Mouse (Mus musculus) myocyte (in vitro differentiated cells): Measurements from ENCODE around the gene Tigar. TPM values are rescaled to one million over a fixed set of nuclear protein-coding genes. Genes with fewer than 3 reads are reported as not detected.

ENCODE experiments used
- H3K27me3 ChIP-seq: one replicate; pipeline ENCODE4 v1.6.1; 2011; ENCODE audit not compliant: control insufficient read depth, insufficient read depth, insufficient read length
- H3K36me3 ChIP-seq: one replicate; pipeline ENCODE4 v1.6.1; 2011; ENCODE audit not compliant: control insufficient read depth, insufficient read depth
- H3K4me2 ChIP-seq: one replicate; pipeline ENCODE4 v1.6.1; 2011; ENCODE audit warnings: low read depth, control low read depth
- H3K4me3 ChIP-seq: one replicate; pipeline ENCODE4 v1.5.1; 2011; ENCODE audit warnings: mild to moderate bottlenecking, control low read depth, moderate library complexity
- H3K79me2 ChIP-seq: one replicate; pipeline ENCODE4 v1.6.1; 2011; ENCODE audit not compliant: control insufficient read depth, insufficient read depth
- H3ac ChIP-seq: one replicate; pipeline ENCODE4 v1.6.1; 2011; ENCODE audit not compliant: control insufficient read depth, insufficient read length
- CEBPB ChIP-seq: IDR thresholded peaks from 2 replicates; pipeline ENCODE4 v1.6.1; 2011; ENCODE audit warnings: mild to moderate bottlenecking, moderate library complexity; ENCODE audit not compliant: poor library complexity, insufficient read depth, severe bottlenecking
- E2F4 ChIP-seq: IDR thresholded peaks from one replicate; pipeline ENCODE4 v1.6.1; 2011; ENCODE audit warnings: mild to moderate bottlenecking, control low read depth, moderate library complexity; ENCODE audit not compliant: insufficient read depth
- MAX ChIP-seq: IDR thresholded peaks from one replicate; pipeline ENCODE4 v1.6.1; 2011; ENCODE audit warnings: low read depth, mild to moderate bottlenecking, control low read depth
- MYOD1 ChIP-seq, 3 experiments: IDR thresholded peaks; one replicate each; pipeline ENCODE4 v1.6.1; 2011; ENCODE audit warnings: control low read depth in 2 of 3, low read depth in 2 of 3, mild to moderate bottlenecking in 2 of 3, moderate library complexity in 1 of 3; ENCODE audit not compliant: insufficient read length in 2 of 3, control insufficient read depth in 1 of 3
- MYOG ChIP-seq, 3 experiments: IDR thresholded peaks; one replicate each; pipeline ENCODE4 v1.6.1; 2011; ENCODE audit warnings: control low read depth in 2 of 3, low read depth in 2 of 3, mild to moderate bottlenecking in 2 of 3; ENCODE audit not compliant: insufficient read length in 2 of 3, control insufficient read depth in 1 of 3, insufficient read depth in 1 of 3
- POLR2A ChIP-seq: IDR thresholded peaks from one replicate; pipeline ENCODE4 v1.6.1; 2011; ENCODE audit warnings: low read depth, mild to moderate bottlenecking, control low read depth, moderate library complexity; ENCODE audit not compliant: insufficient read length
- POLR2AphosphoS2 ChIP-seq: IDR thresholded peaks from one replicate; pipeline ENCODE4 v1.6.1; 2011; ENCODE audit warnings: low read depth, control low read depth; ENCODE audit not compliant: insufficient read length
- REST ChIP-seq: IDR thresholded peaks from one replicate; pipeline ENCODE4 v1.6.1; 2011; ENCODE audit warnings: mild to moderate bottlenecking, control low read depth, moderate library complexity; ENCODE audit not compliant: insufficient read depth, insufficient read length
- SRF ChIP-seq: IDR thresholded peaks from one replicate; pipeline ENCODE4 v1.6.1; 2011; ENCODE audit warnings: low read depth; ENCODE audit not compliant: control insufficient read depth, insufficient read length
- TCF12 ChIP-seq: IDR thresholded peaks from one replicate; pipeline ENCODE4 v1.6.1; 2011; ENCODE audit warnings: mild to moderate bottlenecking, control low read depth; ENCODE audit not compliant: poor library complexity, insufficient read depth, severe bottlenecking
- TCF3 ChIP-seq: IDR thresholded peaks from one replicate; pipeline ENCODE4 v1.6.1; 2011; ENCODE audit warnings: low read depth, control low read depth; ENCODE audit not compliant: insufficient read length
- USF1 ChIP-seq: IDR thresholded peaks from one replicate; pipeline ENCODE4 v1.6.1; 2011; ENCODE audit warnings: low read depth, mild to moderate bottlenecking, control low read depth, moderate library complexity
- polyA plus RNA-seq: library from polyadenylated mRNA; unstranded; fragments of >200 nt; fragmentation: generic; extraction: Trizol; gene quantifications from one replicate; pipeline ENCODE4 v1.2.1, GENCODE M21; 2012; ENCODE audit warnings: missing spikeins

Gene Tigar
- polyA plus RNA-seq, 1 experiment: 4.7 TPM

DNA sequence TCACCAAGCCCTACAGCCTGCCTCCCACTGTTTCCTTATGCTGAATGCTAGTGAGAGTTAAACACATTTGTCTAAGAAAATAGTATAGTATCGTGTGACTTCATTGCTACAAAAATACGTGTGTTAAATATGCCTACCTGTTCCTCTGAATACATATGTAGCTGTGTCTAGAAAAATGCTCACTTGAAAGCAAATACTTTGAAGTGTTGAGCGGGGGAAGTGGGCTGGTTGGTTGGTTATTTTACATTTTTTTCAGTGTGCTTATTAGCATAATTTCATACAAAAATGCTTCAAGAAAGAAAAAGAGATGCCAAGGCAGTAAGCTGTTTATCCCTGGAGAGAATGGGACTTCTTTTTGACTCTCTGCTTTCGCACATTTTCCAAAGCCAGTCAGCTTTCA is 49.4 kb downstream of the Tigar start:
- H3K36me3 ChIP-seq: no peaks in the 10 kb centered on the region
- no peak for TF ChIP-seq TCF3
- TF ChIP-seq POLR2AphosphoS2: no peak
- TF ChIP-seq USF1: no peak
- TF ChIP-seq CEBPB: no peak
- TF ChIP-seq MYOD1 (IDR thresholded peaks at IDR 0.05; ENCODE audit: control insufficient read depth in 1 of 3, insufficient read length in 2 of 3, low read depth in 2 of 3): no peak
- no peak for TF ChIP-seq TCF12
- TF ChIP-seq POLR2A: no peak
- no peak for TF ChIP-seq MAX
- no peak for TF ChIP-seq MYOG (IDR thresholded peaks at IDR 0.05; ENCODE audit: control insufficient read depth in 1 of 3, insufficient read depth in 1 of 3, insufficient read length in 2 of 3, low read depth in 2 of 3)
- TF ChIP-seq E2F4: no peak
- TF ChIP-seq REST: no peak
- TF ChIP-seq SRF: no peak
- peaks cover 5% of the 10 kb centered on the region for H3K27me3 ChIP-seq
- no peak overlapping the region for H3ac ChIP-seq
- H3K4me3 ChIP-seq: no peak overlapping the region
- no peak overlapping the region for H3K4me2 ChIP-seq
- no peaks in the 10 kb centered on the region for H3K79me2 ChIP-seq

GRCm38 (mm10) chr6:127056990-127057588 is 52.3 kb downstream of the Tigar start:
- H3K4me3 ChIP-seq: no peak overlapping the region
- TF ChIP-seq MYOD1 (IDR thresholded peaks at IDR 0.05; ENCODE audit: control insufficient read depth in 1 of 3, insufficient read length in 2 of 3, low read depth in 2 of 3): no peak
- TF ChIP-seq USF1: peak; percentile 90
- peak; percentile 10; the same call in 1 of the 2 replicates for TF ChIP-seq CEBPB
- H3K79me2 ChIP-seq: no peaks in the 10 kb centered on the region
- H3K4me2 ChIP-seq: peak overlapping the region; percentile 58
- H3K36me3 ChIP-seq: no peaks in the 10 kb centered on the region
- H3K27me3 ChIP-seq: peaks cover 2% of the 10 kb centered on the region
- no peak overlapping the region for H3ac ChIP-seq

GRCm38 (mm10) chr6:127050847-127051246 is 58.5 kb downstream of the Tigar start:
- H3K36me3 ChIP-seq: no peaks in the 10 kb centered on the region
- no peak for TF ChIP-seq TCF3
- no peak for TF ChIP-seq REST
- TF ChIP-seq MAX: no peak
- no peak for TF ChIP-seq POLR2AphosphoS2
- no peak for TF ChIP-seq MYOD1 (IDR thresholded peaks at IDR 0.05; ENCODE audit: control insufficient read depth in 1 of 3, insufficient read length in 2 of 3, low read depth in 2 of 3)
- no peak for TF ChIP-seq MYOG (IDR thresholded peaks at IDR 0.05; ENCODE audit: control insufficient read depth in 1 of 3, insufficient read depth in 1 of 3, insufficient read length in 2 of 3, low read depth in 2 of 3)
- no peak for TF ChIP-seq CEBPB
- TF ChIP-seq TCF12: no peak
- TF ChIP-seq POLR2A: no peak
- TF ChIP-seq SRF: no peak
- TF ChIP-seq E2F4: no peak
- TF ChIP-seq USF1: no peak
- no peak overlapping the region for H3K4me2 ChIP-seq

GRCm38 (mm10) chr6:127044909-127045308 is 64.4 kb downstream of the Tigar start:
- Histone ChIP-seq H3K27me3 (no peaks in the 10 kb centered on the region), H3K79me2 (no peaks in the 10 kb centered on the region)

More at GRCm38 (mm10) chr6:127050847-127051246, 58.5 kb downstream of the Tigar start:
- no peak overlapping the region for H3ac ChIP-seq
- peaks cover 10% of the 10 kb centered on the region for H3K27me3 ChIP-seq
- H3K4me3 ChIP-seq: no peak overlapping the region
- no peaks in the 10 kb centered on the region for H3K79me2 ChIP-seq

More at GRCm38 (mm10) chr6:127044909-127045308, 64.4 kb downstream of the Tigar start:
- Histone ChIP-seq H3K36me3 (no peaks in the 10 kb centered on the region), H3K4me3 (no peak overlapping the region), H3K4me2 (no peak overlapping the region), H3ac (no peak overlapping the region)
- TF ChIP-seq TCF12 (no peak), MAX (no peak), CEBPB (no peak), USF1 (no peak), POLR2A (no peak), SRF (no peak), MYOD1 (IDR thresholded peaks at IDR 0.05; ENCODE audit: control insufficient read depth in 1 of 3, insufficient read length in 2 of 3, low read depth in 2 of 3) (no peak), E2F4 (no peak), REST (no peak), TCF3 (no peak), MYOG (IDR thresholded peaks at IDR 0.05; ENCODE audit: control insufficient read depth in 1 of 3, insufficient read depth in 1 of 3, insufficient read length in 2 of 3, low read depth in 2 of 3) (no peak), POLR2AphosphoS2 (no peak)

Other genes with a start within 250 kb of the Tigar start
- gene Dyrk4, start 187.7 kb downstream of the Tigar start, polyA plus RNA-seq: 10.7 TPM
- 4.6 TPM for gene Rad51ap1, start 170.0 kb downstream of the Tigar start, polyA plus RNA-seq
- gene D6Wsu163e, start 169.6 kb downstream of the Tigar start, polyA plus RNA-seq: 18.4 TPM
- not detected for gene Fgf6, start 94.0 kb downstream of the Tigar start, polyA plus RNA-seq
- not detected for gene Fgf23, start 36.7 kb downstream of the Tigar start, polyA plus RNA-seq
- 13.9 TPM for gene Ccnd2, start 42.6 kb upstream of the Tigar start, polyA plus RNA-seq